Mouse (Mus musculus) right cerebral cortex, postnatal 36 days (tissue): ENCODE measurements at regions not wholly inside any gene's neighbourhood (a gene's known extent, or its start where the extent isn't known, plus 50 kb on each side); places are given as distances from the start of the nearest gene placed in this dataset.

Experiments used
- DNase-seq, 2 experiments: peaks; one replicate each; pipeline ENCODE4 v3.0.0; 2022; ENCODE audit warnings: low spot score in 2 of 2, mixed read lengths in 1 of 2

DNA sequence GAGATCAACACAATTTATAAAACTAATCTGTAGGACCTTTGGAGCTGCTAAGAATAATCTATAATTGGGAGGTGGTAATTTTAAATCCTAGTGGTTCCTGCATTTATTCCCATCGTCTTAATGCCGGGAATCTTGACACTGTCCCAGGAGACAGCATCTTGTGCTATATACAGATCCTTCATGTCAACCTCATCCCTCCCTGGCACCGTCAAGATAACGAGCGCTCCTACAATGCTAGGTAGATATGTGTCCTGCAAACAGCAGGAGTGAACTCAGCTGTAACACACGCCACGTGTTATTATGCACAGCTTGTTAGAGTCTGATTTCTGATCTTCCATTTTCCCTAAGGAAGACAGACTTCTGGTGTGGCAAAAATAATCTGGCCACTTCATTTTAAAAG is 237.0 kb upstream of the Cnr1 start:
- no peak for DNase-seq

- no peak for DNase-seq
These were observed 231.0 kb upstream of the Cnr1 start for GRCm38 (mm10) chr4:33693441-33693840.

DNA sequence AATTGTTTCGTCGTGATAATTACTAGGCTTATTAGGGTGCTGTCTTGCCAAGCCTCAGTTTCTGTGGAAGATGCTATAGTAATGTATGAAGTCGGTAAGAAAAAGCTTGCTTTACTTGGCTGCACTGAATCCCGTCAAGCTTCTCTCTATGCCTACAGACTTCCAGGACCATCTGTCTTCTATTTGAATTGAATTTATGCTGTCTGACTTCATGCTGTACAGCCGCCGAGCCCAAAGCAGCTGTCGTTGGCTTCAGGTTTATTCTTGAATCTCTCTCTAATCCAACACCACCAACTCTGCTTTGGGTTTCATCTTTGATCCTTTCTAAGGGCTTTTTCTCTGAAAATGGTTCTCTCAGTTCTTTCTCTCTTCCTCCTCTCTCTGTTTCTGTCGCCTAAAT is 227.4 kb upstream of the Cnr1 start:
- DNase-seq, result peak; percentile 64 to 74

DNA sequence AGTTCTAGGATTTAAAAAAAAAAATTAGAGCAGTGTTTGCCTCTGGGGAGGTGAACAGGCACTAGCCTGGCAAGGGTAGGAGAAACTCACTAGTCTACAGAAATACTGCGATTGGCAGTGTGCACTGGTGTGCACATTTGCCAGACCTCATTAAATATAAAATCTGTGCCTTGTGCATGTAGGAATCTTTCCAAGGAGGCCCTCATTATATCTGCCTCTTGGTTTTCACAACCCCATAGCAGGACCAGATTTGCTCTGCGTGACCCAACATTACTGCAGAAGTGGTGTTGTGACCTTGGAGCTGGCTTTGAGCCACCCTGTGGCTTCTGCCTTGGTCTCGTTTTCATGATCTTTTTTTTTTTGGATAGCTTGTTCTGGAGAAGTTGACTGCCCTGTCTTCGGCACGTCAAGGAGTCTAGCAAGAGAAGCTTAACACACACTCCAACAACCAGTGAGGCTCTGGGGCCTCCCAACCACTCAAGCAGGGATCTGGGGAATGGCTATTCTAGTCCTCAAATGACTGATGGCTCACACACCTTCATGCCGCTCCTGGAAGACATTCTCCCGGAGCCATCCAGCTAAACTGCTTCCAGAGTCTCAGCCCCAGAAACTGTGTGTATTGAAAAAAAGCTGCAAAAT is 222.2 kb upstream of the Cnr1 start:
- DNase-seq, result no peak

DNA sequence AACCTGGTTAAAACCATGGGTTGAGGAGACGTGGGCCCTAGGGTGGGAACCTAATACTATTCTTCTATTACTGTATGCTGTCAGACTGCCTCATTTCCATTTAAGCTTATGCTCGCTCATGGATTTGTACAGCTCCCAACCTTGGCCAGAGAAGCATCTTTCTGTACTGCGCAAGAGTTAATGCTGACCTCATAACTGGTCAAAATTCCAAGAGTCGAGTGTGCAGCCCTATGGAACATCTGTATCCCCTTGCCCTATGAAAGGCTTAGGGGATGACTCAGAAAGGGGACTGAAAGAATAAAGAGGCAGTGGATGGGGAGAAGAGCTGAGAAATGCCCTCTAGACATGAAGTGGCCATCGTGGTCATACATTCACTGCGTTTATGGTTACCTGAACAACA is 218.7 kb upstream of the Cnr1 start:
- DNase-seq, result no peak

DNA sequence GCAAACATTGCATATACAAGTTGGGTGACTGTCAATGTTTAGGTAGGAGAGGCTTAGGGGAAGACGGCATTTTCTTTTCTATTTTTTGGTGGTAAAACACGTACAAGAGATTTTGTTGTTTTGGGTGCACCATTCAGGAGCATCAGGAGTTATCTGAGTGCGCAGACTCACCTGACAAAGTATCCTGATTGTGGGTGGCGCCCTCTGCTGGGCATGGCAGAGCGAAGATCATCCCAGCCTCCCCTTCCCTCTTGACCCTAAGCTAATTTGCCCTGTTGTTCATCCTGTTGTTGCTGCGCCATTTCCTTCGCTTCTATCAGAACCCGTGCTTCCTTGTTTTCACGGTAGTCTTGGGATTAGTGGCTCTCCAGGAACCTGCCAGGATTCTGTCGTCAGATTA is 217.6 kb upstream of the Cnr1 start:
- no peak for DNase-seq

- no peak for DNase-seq
These were observed 207.8 kb upstream of the Cnr1 start for GRCm38 (mm10) chr4:33716475-33717117.

GRCm38 (mm10) chr4:33720972-33721371 is 203.4 kb upstream of the Cnr1 start:
- no peak for DNase-seq

DNA sequence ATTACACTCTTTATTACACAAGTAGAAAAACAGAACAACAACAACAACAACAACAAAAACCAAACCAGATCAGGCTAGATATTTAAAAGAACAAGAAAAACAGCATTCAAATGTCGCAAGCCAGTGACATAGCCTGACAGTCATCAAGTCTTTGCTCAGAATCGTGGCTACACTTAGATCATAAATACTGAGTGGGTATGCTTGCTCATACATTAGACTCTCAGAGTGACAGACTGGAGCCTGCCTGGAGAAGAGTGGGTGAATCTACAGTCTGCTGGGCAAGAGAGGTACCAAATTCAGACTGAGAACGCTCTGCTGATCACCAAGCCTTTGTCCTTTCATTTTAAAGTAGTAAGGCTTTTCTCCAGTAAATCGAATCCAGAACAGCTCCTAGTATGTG is 202.4 kb upstream of the Cnr1 start:
- no peak for DNase-seq

DNA sequence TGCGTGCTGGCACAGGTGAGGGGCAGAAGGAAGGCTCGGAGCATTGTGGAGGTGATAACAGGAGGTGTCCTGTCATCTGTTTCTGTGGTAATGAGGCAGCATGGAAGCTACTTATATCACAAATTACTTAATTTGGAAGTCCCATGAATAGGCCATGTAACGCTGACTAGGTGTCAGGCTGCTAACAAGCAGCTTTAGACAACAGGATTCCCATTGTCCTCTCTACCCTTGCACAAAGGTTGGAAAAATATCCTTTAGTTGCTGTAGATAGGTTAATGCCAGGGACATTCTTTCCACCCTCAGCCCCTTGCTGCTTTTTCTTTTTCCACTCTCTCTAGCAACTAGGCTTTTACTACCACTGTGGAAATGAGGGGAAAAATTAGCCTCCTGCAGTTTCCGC is 192.6 kb upstream of the Cnr1 start:
- no peak for DNase-seq

DNA sequence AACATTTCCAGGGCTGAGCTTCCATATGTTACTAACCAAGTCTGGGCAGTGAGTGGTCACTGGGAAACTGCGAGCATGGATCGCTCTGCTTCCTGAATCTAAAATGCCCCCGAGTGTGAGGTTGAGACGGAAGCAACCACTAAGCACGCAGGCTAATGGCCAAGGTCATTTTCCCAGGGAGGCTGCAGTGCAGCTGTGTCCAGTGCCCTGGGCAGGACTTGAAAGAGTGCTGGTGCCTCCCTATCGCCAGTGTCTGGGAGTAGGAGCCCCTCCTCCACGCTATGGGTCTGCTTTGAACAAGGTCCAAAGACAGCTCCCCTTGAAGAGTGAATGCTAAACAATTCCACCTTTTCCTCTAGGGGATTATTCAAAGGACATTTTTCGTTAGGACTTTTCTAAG is 189.5 kb upstream of the Cnr1 start:
- DNase-seq, result no peak

DNA sequence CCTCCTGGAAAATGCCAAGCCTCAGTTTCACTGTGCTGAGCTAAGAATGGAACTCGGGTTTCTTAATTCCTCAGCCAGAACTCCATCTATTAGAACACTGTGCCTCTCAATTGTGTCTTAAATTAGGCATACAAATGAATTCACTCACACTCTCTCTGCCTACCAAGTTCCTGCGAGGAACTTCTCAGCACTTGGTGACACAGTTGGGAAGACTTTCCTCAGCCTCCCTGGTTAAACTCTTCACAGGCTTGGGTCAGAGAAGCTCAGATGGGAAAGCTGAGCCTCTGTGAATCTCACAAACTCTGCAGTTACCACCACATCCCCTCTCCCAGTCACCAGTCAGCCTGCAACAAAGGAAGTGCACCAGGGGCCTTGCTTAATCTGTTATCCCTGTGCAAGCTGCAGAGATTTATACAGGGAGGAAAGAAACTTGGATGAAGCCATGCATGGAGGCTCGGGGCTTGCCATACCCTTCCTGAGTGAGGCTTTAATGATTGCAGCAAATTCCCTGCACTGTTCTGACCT is 188.9 kb upstream of the Cnr1 start:
- DNase-seq, result peak in 1 of 2 experiments; percentile 44

DNA sequence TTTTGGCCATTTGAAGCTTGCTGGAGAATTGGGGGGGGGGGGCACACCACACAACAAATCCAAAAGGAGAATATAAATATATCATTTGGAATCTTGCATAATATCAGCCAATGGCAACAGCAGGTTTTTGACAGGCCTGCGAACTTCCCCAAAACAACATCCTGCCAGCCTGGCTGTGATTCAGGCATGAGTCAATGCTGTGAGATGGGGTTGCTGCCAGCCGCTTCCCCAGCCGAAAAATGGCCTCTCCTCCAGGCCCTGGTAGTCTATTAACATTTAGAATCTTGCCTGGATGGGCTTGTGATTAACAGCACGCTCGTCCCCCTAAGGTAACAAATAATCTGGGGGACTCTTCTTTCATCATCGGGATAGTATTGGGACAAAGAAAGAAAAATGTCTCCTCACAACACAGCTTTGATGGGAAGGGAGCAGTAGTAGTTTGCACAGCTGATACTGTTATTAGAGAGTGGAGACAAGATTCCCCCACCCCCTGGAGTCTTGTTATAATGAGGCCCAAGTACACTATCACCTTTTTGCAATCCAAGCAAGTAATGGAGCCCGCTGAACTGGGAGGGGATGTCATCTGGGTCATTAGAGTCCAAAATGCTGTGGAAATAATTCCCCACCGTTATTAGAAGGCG is 188.2 kb upstream of the Cnr1 start:
- peak; percentile 56 to 69 for DNase-seq

DNA sequence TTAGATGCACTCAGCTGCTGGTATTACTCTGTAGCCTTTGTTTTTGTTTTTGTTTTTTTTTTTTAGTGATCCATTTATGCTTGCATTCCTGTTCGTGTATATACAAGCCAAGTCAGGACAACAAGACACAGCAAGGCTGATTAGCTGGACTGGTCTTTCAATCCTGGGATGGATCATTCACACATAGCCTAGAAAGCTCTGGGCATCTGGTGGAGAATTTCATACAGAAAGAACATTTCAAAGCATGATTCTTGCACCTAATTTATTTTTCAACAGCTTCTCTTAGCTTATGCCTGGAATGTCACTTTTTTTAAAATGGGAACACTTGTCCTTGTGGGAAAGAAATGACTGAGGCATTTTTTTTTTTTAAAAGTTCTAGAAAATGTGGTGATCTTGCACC is 187.1 kb upstream of the Cnr1 start:
- DNase-seq, result no peak

- no peak for DNase-seq
These were observed 186.5 kb upstream of the Cnr1 start for GRCm38 (mm10) chr4:33737859-33738417.

DNA sequence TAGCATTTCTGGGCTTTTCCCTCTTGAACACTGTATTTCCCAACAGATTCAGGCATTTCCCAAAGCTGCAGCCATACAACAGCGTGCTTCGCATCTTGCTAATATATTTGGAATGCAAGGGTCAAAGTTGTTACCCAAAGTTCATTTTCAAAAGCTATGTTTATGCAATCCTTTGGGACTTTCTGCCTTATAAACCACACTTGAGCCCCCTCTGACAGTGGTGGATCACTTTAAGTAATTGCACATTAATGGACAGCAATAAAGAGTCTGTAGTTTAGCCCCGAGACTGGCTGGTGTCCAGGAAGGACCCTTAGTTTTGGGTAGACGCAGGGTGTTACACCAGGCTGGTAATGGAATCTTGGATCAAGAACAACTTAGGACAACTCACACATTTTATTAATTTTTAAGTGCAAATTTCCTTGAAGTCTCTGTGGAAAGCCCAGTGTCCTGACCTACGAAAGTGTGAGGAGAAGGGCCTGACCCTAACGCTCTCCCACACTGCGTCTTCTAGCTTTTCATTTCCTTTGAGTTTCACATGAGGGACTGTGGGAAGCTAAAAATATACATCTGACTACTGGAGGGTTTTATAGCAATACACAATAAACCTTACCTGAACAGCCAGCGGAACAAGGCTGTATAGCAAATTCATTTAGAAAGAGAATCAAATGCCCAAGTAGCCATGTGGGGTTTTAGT is 185.0 kb upstream of the Cnr1 start:
- DNase-seq, result no peak

- DNase-seq, result no peak
These were observed 183.4 kb upstream of the Cnr1 start for GRCm38 (mm10) chr4:33740982-33741381.

- no peak for DNase-seq
These were observed 179.2 kb upstream of the Cnr1 start for GRCm38 (mm10) chr4:33745180-33745579.

- no peak for DNase-seq
These were observed 177.0 kb upstream of the Cnr1 start for GRCm38 (mm10) chr4:33747316-33747895.

GRCm38 (mm10) chr4:33767721-33768120 is 156.7 kb upstream of the Cnr1 start:
- DNase-seq, result no peak

DNA sequence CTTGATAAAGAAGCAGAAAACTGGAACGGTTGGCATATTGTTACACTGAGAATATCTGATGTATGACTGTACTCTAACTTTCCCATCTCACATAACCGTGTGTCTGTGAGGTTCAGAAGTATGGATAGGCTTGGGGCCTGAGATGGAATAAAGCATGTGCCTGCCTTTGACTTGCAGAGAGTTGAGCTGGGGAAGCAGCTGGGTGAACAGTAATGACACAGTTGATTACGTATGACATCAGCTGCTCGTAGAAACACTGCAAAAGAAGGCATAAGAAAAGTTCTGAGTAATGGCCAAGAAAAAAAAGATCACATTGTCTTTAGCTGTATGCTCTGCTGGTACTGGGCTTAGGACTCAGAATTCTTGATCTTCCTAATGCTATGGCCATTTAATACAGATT is 138.4 kb upstream of the Cnr1 start:
- no peak for DNase-seq

DNA sequence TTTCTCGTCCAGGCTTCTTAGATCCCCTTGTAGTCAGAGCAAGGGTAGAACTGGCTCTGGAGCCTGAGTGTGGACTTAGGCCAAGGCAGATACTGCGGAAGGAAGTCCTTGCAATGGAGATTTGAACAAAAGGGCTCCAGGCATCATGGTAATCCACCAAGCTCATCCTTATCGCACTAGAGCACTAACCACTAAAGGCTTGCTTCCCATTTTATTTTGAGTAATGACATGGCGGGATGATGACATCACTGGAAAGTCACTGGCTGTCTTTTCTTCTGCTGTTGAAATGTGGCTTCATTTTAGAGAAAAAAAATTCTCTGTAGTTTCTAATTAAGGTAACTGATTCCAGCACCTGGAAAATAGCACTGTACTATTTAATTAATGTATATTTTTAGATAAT is 137.4 kb upstream of the Cnr1 start:
- DNase-seq, result no peak
